Mouse (Mus musculus): ENCODE data around the gene Npm1. TPM values are rescaled to one million over a fixed set of nuclear protein-coding genes. Genes with fewer than 3 reads are reported as not detected.
A peak's percentile ranks its signal among the peaks of the same experiment; 100 is the strongest.

Gene Npm1
- polyA plus RNA-seq, 1 experiment from 2014 or later, result 962 TPM

GRCm38 (mm10) chr11:33132619-33133338, 30.2 kb downstream of the Npm1 start:
- Histone ChIP-seq H3K9me3 (ENCODE audit: control insufficient read depth, low read length) (no peaks in the 10 kb centered on the region), H3K4me3 (ENCODE audit: low read depth, low read length) (no peak overlapping the region), H3K36me3 (ENCODE audit: control insufficient read depth, insufficient read depth, low read length) (no peaks in the 10 kb centered on the region), H3K9ac (ENCODE audit: low read depth, low read length) (no peak overlapping the region), H3K27me3 (ENCODE audit: control insufficient read depth, insufficient read depth, low read length) (no peaks in the 10 kb centered on the region), H3K4me2 (replicated peaks; ENCODE audit: low read depth, low read length) (no peak overlapping the region), H3K4me1 (replicated peaks; ENCODE audit: control insufficient read depth, insufficient read depth, low read length) (0 out of 2 replicates have a peak, but pooled peaks cover 6% of the 10 kb centered on the region), H3K27ac (ENCODE audit: low read depth, low read length) (peak overlapping the region; percentile 56)
- WGBS, result 52% methylated on average over 8 of the region's 8 CpGs
- peak; percentile 22 for DNase-seq (ENCODE audit: low spot score)
- peak; percentile 79 for ATAC-seq (ENCODE audit: low FRiP score)

- Histone ChIP-seq H3K27ac (ENCODE audit: low read depth, low read length) (no peak overlapping the region), H3K4me1 (replicated peaks; ENCODE audit: control insufficient read depth, insufficient read depth, low read length) (peaks cover under 1% of the 10 kb centered on the region; the same call in 1 of the 2 replicates), H3K36me3 (ENCODE audit: control insufficient read depth, insufficient read depth, low read length) (no peaks in the 10 kb centered on the region), H3K9me3 (ENCODE audit: control insufficient read depth, low read length) (no peaks in the 10 kb centered on the region), H3K4me2 (replicated peaks; ENCODE audit: low read depth, low read length) (no peak overlapping the region), H3K27me3 (ENCODE audit: control insufficient read depth, insufficient read depth, low read length) (no peaks in the 10 kb centered on the region), H3K4me3 (ENCODE audit: low read depth, low read length) (no peak overlapping the region), H3K9ac (ENCODE audit: low read depth, low read length) (no peak overlapping the region)
- ATAC-seq (ENCODE audit: low FRiP score) (no peak), DNase-seq (ENCODE audit: low spot score) (no peak)
These were observed 35.9 kb downstream of the Npm1 start for GRCm38 (mm10) chr11:33127058-33127457.

- WGBS, result 2% methylated on average over 36 of the region's 37 CpGs
- Histone ChIP-seq H3K27ac (ENCODE audit: low read depth, low read length) (no peak overlapping the region), H3K4me1 (replicated peaks; ENCODE audit: control insufficient read depth, insufficient read depth, low read length) (no peaks in the 10 kb centered on the region; the same call in 1 of the 2 replicates), H3K9ac (ENCODE audit: low read depth, low read length) (peak overlapping the region; percentile 79), H3K9me3 (ENCODE audit: control insufficient read depth, low read length) (no peaks in the 10 kb centered on the region), H3K4me3 (ENCODE audit: low read depth, low read length) (peak overlapping the region; percentile 31), H3K4me2 (replicated peaks; ENCODE audit: low read depth, low read length) (peak overlapping the region; percentile 62), H3K36me3 (ENCODE audit: control insufficient read depth, insufficient read depth, low read length) (no peaks in the 10 kb centered on the region), H3K27me3 (ENCODE audit: control insufficient read depth, insufficient read depth, low read length) (no peaks in the 10 kb centered on the region)
- ATAC-seq (ENCODE audit: low FRiP score), result peak; percentile 80
- DNase-seq (ENCODE audit: low spot score), result peak; percentile 67
These were observed 40.3 kb downstream of the Npm1 start for GRCm38 (mm10) chr11:33122575-33123268.

GRCm38 (mm10) chr11:33119556-33119955, 43.5 kb downstream of the Npm1 start:
- ATAC-seq (ENCODE audit: low FRiP score) (no peak), DNase-seq (ENCODE audit: low spot score) (no peak)
- H3K36me3 ChIP-seq (ENCODE audit: control insufficient read depth, insufficient read depth, low read length), result no peaks in the 10 kb centered on the region
- no peak overlapping the region for H3K4me3 ChIP-seq (ENCODE audit: low read depth, low read length)
- H3K27ac ChIP-seq (ENCODE audit: low read depth, low read length), result no peak overlapping the region
- H3K9me3 ChIP-seq (ENCODE audit: control insufficient read depth, low read length), result no peaks in the 10 kb centered on the region
- no peaks in the 10 kb centered on the region for H3K27me3 ChIP-seq (ENCODE audit: control insufficient read depth, insufficient read depth, low read length)
- WGBS, result 67% methylated on average over 8 of the region's 8 CpGs
- H3K4me2 ChIP-seq (replicated peaks; ENCODE audit: low read depth, low read length), result no peak overlapping the region
- no peaks in the 10 kb centered on the region; the same call in 1 of the 2 replicates for H3K4me1 ChIP-seq (replicated peaks; ENCODE audit: control insufficient read depth, insufficient read depth, low read length)
- no peak overlapping the region for H3K9ac ChIP-seq (ENCODE audit: low read depth, low read length)

DNA sequence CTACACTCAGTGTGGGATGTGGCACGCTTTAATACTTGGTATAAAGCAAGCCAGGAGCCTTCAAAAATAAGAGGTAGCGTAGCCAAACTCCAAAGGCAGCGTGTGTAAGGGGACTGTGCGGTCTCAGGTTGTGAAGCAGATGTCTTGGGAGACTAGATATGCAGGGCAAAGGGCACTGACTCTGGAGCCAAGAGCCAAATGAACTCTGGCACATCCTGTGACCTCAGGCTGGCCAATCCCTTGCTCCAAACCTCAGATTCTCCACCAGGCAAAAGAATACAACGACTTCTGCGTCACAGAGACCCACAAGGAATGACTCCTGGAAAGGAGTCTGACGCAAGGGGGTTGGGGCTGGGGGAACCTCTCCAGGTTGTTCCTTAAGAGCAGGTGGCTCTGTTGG, 43.9 kb downstream of the Npm1 start:
- ATAC-seq (ENCODE audit: low FRiP score) (no peak), DNase-seq (ENCODE audit: low spot score) (no peak)
- Histone ChIP-seq H3K4me2 (replicated peaks; ENCODE audit: low read depth, low read length) (no peak overlapping the region), H3K4me1 (replicated peaks; ENCODE audit: control insufficient read depth, insufficient read depth, low read length) (no peaks in the 10 kb centered on the region; the same call in 1 of the 2 replicates), H3K27me3 (ENCODE audit: control insufficient read depth, insufficient read depth, low read length) (no peaks in the 10 kb centered on the region), H3K36me3 (ENCODE audit: control insufficient read depth, insufficient read depth, low read length) (no peaks in the 10 kb centered on the region), H3K9ac (ENCODE audit: low read depth, low read length) (no peak overlapping the region), H3K4me3 (ENCODE audit: low read depth, low read length) (no peak overlapping the region), H3K27ac (ENCODE audit: low read depth, low read length) (no peak overlapping the region), H3K9me3 (ENCODE audit: control insufficient read depth, low read length) (no peaks in the 10 kb centered on the region)
- WGBS, result 83% methylated on average over 7 of the region's 7 CpGs

DNA sequence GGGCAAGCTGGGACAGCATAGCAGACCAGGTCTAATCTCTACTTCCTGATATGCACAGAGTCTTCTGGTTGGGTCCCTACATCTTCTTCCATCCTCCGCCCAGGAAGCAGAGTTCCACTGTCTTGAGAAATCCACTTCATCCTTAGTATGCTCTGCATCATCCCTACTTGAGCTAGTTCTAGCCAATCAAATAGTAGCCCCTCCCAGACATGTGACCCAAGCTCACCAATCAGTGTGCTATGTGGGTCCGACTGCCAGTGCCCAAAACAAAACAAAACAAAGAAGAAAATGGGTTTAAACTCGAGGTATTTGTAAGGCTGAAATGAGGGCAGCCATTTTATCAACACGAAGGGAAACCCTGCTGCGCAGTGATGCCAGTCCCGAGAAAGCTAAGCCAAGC, 44.5 kb downstream of the Npm1 start:
- WGBS, result 74% methylated on average over 6 of the region's 6 CpGs
- DNase-seq (ENCODE audit: low spot score) (no peak), ATAC-seq (ENCODE audit: low FRiP score) (no peak)
- Histone ChIP-seq H3K4me2 (replicated peaks; ENCODE audit: low read depth, low read length) (no peak overlapping the region), H3K9me3 (ENCODE audit: control insufficient read depth, low read length) (no peaks in the 10 kb centered on the region), H3K36me3 (ENCODE audit: control insufficient read depth, insufficient read depth, low read length) (no peaks in the 10 kb centered on the region), H3K4me3 (ENCODE audit: low read depth, low read length) (no peak overlapping the region), H3K9ac (ENCODE audit: low read depth, low read length) (no peak overlapping the region), H3K27ac (ENCODE audit: low read depth, low read length) (no peak overlapping the region), H3K4me1 (replicated peaks; ENCODE audit: control insufficient read depth, insufficient read depth, low read length) (no peaks in the 10 kb centered on the region; the same call in 1 of the 2 replicates), H3K27me3 (ENCODE audit: control insufficient read depth, insufficient read depth, low read length) (no peaks in the 10 kb centered on the region)

- Histone ChIP-seq H3K4me2 (replicated peaks; ENCODE audit: low read depth, low read length) (no peak overlapping the region), H3K4me1 (replicated peaks; ENCODE audit: control insufficient read depth, insufficient read depth, low read length) (no peaks in the 10 kb centered on the region), H3K9ac (ENCODE audit: low read depth, low read length) (no peak overlapping the region), H3K9me3 (ENCODE audit: control insufficient read depth, low read length) (no peaks in the 10 kb centered on the region), H3K27me3 (ENCODE audit: control insufficient read depth, insufficient read depth, low read length) (no peaks in the 10 kb centered on the region), H3K36me3 (ENCODE audit: control insufficient read depth, insufficient read depth, low read length) (no peaks in the 10 kb centered on the region), H3K4me3 (ENCODE audit: low read depth, low read length) (no peak overlapping the region), H3K27ac (ENCODE audit: low read depth, low read length) (no peak overlapping the region)
- ATAC-seq (ENCODE audit: low FRiP score) (no peak), DNase-seq (ENCODE audit: low spot score) (no peak)
- WGBS, result 85% methylated on average over 3 of the region's 3 CpGs
These were observed 47.2 kb downstream of the Npm1 start for GRCm38 (mm10) chr11:33115796-33116195.

- whole genome bisulfite sequencing, result 50% methylated on average over 1 of the region's 1 CpGs
- H3K4me1 ChIP-seq (replicated peaks; ENCODE audit: control insufficient read depth, insufficient read depth, low read length), result no peaks in the 10 kb centered on the region
- no peaks in the 10 kb centered on the region for H3K36me3 ChIP-seq (ENCODE audit: control insufficient read depth, insufficient read depth, low read length)
- H3K4me3 ChIP-seq (ENCODE audit: low read depth, low read length), result no peak overlapping the region
- DNase-seq (ENCODE audit: low spot score) (no peak), ATAC-seq (ENCODE audit: low FRiP score) (no peak)
- H3K9ac ChIP-seq (ENCODE audit: low read depth, low read length), result no peak overlapping the region
- no peak overlapping the region for H3K27ac ChIP-seq (ENCODE audit: low read depth, low read length)
- no peaks in the 10 kb centered on the region for H3K27me3 ChIP-seq (ENCODE audit: control insufficient read depth, insufficient read depth, low read length)
- H3K4me2 ChIP-seq (replicated peaks; ENCODE audit: low read depth, low read length), result no peak overlapping the region
- H3K9me3 ChIP-seq (ENCODE audit: control insufficient read depth, low read length), result no peaks in the 10 kb centered on the region
These were observed 50.6 kb downstream of the Npm1 start for GRCm38 (mm10) chr11:33112407-33112806.

DNA sequence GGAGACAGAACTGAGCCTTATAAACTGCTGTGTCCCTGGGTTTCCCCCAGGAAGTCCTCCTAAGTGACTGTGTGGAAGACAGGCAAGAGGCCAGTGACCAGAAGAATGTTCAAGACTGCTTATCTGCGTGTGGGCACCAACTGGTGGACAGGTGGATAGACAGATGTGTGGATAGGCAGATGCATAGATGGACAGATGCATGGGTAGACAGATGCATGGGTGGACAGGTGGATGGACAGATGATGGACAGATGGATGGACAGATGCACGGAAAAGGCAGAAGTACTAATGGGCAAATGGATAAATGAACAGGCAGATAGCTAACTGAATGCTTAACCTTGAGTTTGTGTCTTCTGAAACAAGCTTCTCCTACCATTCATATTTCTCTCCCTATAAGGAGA, 52.9 kb downstream of the Npm1 start:
- Histone ChIP-seq H3K27ac (ENCODE audit: low read depth, low read length) (no peak overlapping the region), H3K36me3 (ENCODE audit: control insufficient read depth, insufficient read depth, low read length) (no peaks in the 10 kb centered on the region), H3K4me1 (replicated peaks; ENCODE audit: control insufficient read depth, insufficient read depth, low read length) (no peaks in the 10 kb centered on the region), H3K9ac (ENCODE audit: low read depth, low read length) (no peak overlapping the region), H3K9me3 (ENCODE audit: control insufficient read depth, low read length) (no peaks in the 10 kb centered on the region), H3K27me3 (ENCODE audit: control insufficient read depth, insufficient read depth, low read length) (no peaks in the 10 kb centered on the region), H3K4me2 (replicated peaks; ENCODE audit: low read depth, low read length) (no peak overlapping the region), H3K4me3 (ENCODE audit: low read depth, low read length) (no peak overlapping the region)
- 80% methylated on average over 2 of the region's 2 CpGs for WGBS
- no peak for ATAC-seq (ENCODE audit: low FRiP score)
- DNase-seq (ENCODE audit: low spot score), result no peak
